Mouse (Mus musculus): ENCODE measurements around the gene Mpv17.

Gene Mpv17

DNA sequence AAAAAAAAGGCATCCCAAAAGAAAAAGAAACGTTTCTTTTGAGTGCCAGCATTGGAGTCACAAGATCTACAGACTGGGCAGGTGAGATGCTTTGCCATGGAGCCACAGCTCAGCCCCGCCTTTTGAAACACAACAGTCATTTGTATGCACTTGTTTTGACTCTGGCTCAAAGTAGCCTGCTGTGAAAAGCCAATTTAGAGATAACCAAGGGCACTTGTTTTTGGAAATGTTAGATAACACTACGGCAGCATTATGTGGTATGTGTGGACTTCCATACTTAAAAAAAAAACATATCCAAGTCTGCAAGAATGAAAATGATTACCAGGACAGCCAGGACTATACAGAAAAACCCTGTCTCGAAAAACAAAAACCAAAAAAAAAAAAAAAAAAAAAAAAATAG lies 29.6 kb upstream of the Mpv17 start:
- DNase-seq (ENCODE audit: low spot score in 2 of 2) = no peak

- DNase-seq (ENCODE audit: low spot score in 2 of 2) = no peak
Observed at GRCm38 (mm10) chr5:31181183-31181770, 27.2 kb upstream of the Mpv17 start.

DNA sequence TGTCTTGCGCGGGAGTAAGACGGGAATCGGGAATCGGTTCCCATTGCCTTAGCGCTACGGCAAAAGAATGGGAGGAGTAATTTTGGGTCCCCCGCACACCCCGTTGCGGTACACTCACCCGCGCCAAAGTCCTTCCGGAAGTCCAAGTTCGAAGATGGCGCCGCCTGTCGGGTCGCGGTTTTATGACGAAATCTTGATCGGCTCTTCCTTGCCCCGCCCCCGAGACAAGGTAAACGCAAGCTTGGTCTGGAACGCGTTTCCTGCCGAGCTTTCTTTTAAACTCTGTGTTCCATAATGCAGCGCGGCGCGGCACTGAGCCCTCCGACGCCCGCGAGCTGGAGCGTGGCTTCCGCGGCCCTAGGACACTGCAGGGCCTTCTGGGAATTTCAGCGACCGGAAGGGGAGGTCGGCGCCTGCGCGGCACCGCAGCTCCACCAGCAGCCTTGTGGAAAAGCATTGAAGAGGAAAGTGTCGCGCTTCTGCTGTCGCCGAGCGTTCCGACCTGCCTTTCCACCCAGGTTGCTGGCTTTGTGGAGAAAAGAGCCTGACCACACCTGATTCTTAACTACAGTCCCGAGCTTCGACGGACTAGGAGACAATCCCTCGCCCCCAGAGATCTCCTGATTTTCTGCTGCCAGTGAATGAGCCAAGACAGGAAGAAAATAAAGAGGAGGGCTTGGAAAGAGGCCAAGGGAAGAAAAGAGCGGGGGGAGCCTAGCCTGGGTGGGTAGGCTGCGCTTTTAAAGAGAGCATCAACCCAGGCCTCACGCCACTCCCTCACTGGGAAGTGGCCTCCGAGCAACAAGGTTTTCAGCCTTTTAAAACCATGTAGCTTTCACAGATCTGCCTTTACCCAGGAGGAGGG lies 25.9 kb upstream of the Mpv17 start, which contains the start of the genes Gm29609 and Gtf3c2:
Gm29609 (minus strand) TSS at position 146 of the 865 bp plus-strand sequence.
Gtf3c2 (minus strand) TSS at position 379 of the 865 bp plus-strand sequence.
- peak; percentile 93 to 95 for DNase-seq (ENCODE audit: low spot score in 2 of 2)

DNA sequence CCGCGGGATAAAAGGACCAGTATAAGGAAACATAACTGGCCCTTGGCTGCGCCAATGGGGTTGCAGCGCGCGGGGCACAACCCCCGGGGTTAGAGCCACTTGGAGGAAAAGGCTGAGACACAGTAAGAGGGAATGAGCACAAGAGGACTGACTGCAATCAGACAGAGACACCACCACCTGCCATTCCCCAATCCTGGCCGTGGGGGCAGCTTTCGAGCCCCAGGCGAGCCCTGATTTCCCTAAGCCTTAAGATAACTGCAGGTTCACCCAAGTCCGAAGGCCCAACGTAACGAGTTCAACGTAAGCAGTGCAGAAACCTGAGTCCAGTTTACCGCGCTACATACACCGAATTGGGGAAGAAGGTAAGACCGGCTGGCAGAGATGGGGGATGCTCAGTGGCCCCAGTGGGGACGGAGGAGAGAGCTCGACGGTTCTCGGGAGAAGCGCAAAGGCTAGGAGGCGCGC lies 25.3 kb upstream of the Mpv17 start:
- no peak for DNase-seq (ENCODE audit: low spot score in 2 of 2)

- DNase-seq (ENCODE audit: low spot score in 2 of 2) = no peak
Observed at GRCm38 (mm10) chr5:31168630-31169029, 14.6 kb upstream of the Mpv17 start.

- DNase-seq (ENCODE audit: low spot score in 2 of 2) = no peak
Observed at GRCm38 (mm10) chr5:31164878-31165277, 10.8 kb upstream of the Mpv17 start.

DNA sequence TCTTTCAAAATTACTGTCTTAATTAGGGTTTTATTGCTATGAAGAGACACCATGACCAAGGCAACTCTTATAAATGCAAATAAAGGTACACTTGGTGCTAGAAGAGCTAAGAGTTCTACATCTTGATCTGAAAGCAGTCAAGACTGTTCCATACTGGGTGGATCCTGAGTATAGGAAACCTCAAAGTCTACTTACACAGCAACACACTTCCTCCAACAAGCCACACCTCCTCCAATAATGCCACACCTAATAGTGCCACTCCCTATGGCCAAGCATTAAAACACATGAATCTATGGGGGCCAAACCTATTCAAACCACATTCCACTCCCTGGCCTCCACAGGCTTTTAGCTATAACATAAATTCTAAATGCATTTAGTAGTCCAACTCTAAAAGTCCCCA lies 8.4 kb upstream of the Mpv17 start:
- no peak for DNase-seq (ENCODE audit: low spot score in 2 of 2)

GRCm38 (mm10) chr5:31153516-31154151 lies 417 bp downstream of the Mpv17 start:
- DNase-seq (ENCODE audit: low spot score in 2 of 2) = no peak

DNA sequence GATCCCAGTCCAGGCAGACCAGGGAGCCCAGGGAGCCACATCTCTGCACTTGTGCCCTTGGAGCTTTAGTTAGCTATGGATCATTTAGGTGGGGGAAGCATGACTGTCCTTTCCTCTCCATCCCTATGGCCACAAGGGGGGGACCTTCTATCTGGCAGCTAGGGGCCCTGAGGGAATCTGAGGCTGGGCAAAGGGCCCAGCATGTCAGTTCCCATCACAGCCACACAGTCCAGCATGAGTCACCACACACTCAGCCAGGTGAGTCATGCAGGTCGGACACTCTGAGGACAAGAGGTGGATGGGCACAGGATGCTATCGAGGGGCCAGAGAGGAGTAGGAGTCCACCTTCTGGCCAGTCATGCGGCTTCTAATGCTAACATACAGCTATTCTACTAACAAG lies 2.3 kb downstream of the Mpv17 start:
- DNase-seq (ENCODE audit: low spot score in 2 of 2) = no peak

- DNase-seq (ENCODE audit: low spot score in 2 of 2) = no peak
Observed at GRCm38 (mm10) chr5:31149781-31150180, 4.3 kb downstream of the Mpv17 start.

GRCm38 (mm10) chr5:31138968-31139425 lies 15.1 kb downstream of the Mpv17 start:
- no peak for DNase-seq (ENCODE audit: low spot score in 2 of 2)

GRCm38 (mm10) chr5:31138241-31138967 lies 15.6 kb downstream of the Mpv17 start, which contains the start of gene Ucn:
TSS of gene Ucn (minus strand) at chr5:31138829.
- no peak for DNase-seq (ENCODE audit: low spot score in 2 of 2)

GRCm38 (mm10) chr5:31137658-31138057 lies 16.4 kb downstream of the Mpv17 start:
- no peak for DNase-seq (ENCODE audit: low spot score in 2 of 2)

- DNase-seq (ENCODE audit: low spot score in 2 of 2) = no peak
Observed at GRCm38 (mm10) chr5:31136730-31137424, 17.2 kb downstream of the Mpv17 start.

DNA sequence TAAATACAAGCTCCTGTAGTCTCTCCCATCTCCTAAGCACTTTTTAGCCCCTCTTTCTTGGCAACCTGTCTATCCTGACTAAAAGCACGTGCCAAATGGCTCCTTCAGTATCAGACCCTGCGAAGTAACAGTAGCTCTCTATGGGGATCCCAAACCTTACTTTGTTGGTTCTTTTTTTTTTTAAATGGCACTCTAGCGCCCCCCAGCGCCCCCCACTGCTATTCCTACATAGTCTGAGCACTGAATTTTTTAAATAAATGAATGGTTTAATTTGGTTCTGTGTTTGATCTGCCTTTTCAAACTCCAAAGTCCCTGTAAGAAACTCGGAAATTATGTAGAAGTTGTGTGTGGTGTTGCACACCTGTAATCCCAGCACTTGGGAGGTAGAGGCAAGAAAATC lies 28.0 kb downstream of the Mpv17 start:
- DNase-seq (ENCODE audit: low spot score in 2 of 2) = no peak

DNA sequence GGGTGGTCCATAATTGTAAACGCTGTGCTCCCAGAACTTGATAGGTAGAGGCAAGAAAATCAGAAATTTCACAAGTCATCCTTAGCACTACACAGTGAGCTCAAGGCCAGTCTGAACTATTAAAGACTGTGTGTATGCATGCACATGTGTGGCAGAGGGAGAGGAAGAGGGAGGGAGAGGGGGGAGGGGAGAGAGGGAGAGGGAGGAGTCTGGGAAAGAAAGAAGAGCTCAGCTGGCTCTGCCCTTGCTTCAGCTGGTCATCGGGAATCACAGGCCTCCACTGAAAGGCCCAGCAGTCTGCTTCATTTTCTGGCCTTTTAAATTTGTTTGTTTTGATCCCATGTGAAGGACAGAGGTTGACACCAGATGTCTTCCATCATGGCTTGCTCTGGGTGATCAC lies 30.6 kb downstream of the Mpv17 start:
- DNase-seq (ENCODE audit: low spot score in 2 of 2) = no peak

DNA sequence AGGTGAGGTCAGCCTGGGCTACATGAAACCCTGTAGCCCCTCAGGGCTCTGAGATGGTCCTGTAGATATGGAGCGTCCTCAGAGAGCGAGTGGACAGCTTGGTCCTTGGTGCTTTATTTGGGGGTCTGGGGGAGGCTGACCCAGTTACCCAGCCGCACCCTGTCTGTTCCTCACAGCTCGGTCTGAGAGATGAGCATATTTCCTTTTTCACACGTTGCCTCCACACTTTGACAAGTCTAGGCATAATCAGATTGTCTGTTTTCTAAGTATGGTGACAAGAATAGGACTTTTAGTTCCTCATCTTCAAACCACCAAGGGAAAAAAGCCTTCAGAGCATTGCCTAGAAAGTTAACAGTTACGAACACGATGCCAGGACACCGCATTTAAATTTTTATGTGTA lies 32.9 kb downstream of the Mpv17 start:
- DNase-seq (ENCODE audit: low spot score in 2 of 2) = no peak

GRCm38 (mm10) chr5:31116912-31117311 lies 37.1 kb downstream of the Mpv17 start:
- DNase-seq (ENCODE audit: low spot score in 2 of 2) = no peak

DNA sequence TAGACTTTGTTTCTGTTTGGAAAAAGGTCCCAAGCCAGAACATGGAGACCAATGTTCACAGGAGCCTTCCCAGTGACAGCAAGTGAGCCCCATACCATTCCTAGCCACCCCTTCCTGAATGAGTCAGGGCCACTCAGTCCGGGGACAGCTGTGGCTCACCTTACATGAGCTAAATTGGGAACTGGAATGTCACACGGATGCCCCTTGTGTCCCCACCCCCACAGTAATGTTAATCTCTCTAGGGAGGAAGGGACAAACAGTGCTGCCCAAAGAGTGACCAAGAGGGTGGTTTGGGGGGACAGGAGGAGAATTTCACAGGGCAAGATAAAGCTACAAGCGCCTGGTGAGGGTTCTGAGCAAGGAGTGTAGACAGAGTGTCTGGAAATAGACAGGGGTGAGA lies 37.7 kb downstream of the Mpv17 start, which contains the start of gene Trim54:
Trim54 (plus strand) TSS at position 359 of the 400 bp plus-strand sequence.
- no peak for DNase-seq (ENCODE audit: low spot score in 2 of 2)

GRCm38 (mm10) chr5:31110781-31111180 lies 43.3 kb downstream of the Mpv17 start:
- no peak for DNase-seq (ENCODE audit: low spot score in 2 of 2)

DNA sequence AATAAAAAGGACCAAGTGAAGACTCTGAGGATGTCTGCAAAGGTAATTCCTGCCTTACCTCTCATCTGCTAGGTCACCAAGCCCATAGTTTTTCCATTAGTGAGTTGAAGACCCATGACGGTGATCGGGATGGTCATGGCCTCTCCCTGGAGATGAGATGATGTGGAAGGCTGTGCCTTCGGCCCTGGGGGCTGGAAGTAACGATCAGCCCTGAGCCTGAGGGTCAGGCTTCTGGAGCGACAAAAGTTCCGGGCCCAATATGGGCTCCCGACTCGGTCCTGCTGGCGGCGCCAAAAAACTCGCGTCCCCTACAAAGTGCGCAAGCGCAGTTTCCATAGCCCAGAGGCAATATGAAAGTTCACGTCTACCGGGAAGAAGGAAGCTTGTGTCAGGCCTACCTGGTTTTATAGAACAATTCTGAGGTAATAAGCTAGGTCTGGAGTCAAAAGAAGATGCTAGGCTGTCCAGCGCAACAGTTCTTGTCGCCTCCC lies 46.0 kb downstream of the Mpv17 start, which contains the start of gene Slc30a3:
Slc30a3 (minus strand) TSS at position 238 of the 491 bp plus-strand sequence.
- DNase-seq (ENCODE audit: low spot score in 2 of 2) = no peak

Measured in spleen, postnatal 36 days (tissue).